Comparison of ENCODE assay signal across 14 mouse cellular contexts in genomic region chr8:121934923-121935322, GRCm38 (mm10). TPM values are rescaled to one million over a fixed set of nuclear protein-coding genes. Genes with fewer than 3 reads are reported as not detected.
DNase-seq lines count a peak whose midpoint lies in the region; ATAC-seq lines count a peak whose summit lies in the region.
"Had no signal": no experiment of that assay in that cellular context is flagged by ENCODE, and none has a peak within 500 bp of the region (broad histone marks: within the 10 kb centered on the region; RNA-seq: fewer than 3 reads in every experiment).

No protein-coding gene starts in this region.

- H3K9me3 ChIP-seq in hindbrain, embryonic 10.5 days, result no peaks in the 10 kb centered on the region
- no peaks in the 10 kb centered on the region for H3K9me3 ChIP-seq in hindbrain, embryonic 11.5 days (ENCODE audit: control insufficient read depth, low read length)
- H3K9me3 ChIP-seq in forebrain, embryonic 10.5 days, result no peaks in the 10 kb centered on the region
- H3K9me3 ChIP-seq in hindbrain, embryonic 14.5 days (ENCODE audit: control insufficient read depth, low read length), result no peaks in the 10 kb centered on the region
- H3K9me3 ChIP-seq in midbrain, embryonic 14.5 days (ENCODE audit: control insufficient read depth, low read length), result no peaks in the 10 kb centered on the region

- H3K27me3 ChIP-seq in hindbrain, embryonic 10.5 days (ENCODE audit: insufficient read depth, poor library complexity, severe bottlenecking), result no peaks in the 10 kb centered on the region
- no peaks in the 10 kb centered on the region for H3K27me3 ChIP-seq in hindbrain, embryonic 11.5 days (ENCODE audit: control insufficient read depth, insufficient read depth, low read length)
- H3K27me3 ChIP-seq in forebrain, embryonic 10.5 days (ENCODE audit: poor library complexity, severe bottlenecking), result no peaks in the 10 kb centered on the region
- H3K27me3 ChIP-seq in hindbrain, embryonic 14.5 days (ENCODE audit: control insufficient read depth, insufficient read depth, low read length), result no peaks in the 10 kb centered on the region
- no peaks in the 10 kb centered on the region for H3K27me3 ChIP-seq in midbrain, embryonic 14.5 days (ENCODE audit: control insufficient read depth, insufficient read depth, low read length)

- DNase-seq in hindbrain, embryonic 10.5 days (ENCODE audit: low spot score), result no peak
- DNase-seq in hindbrain, embryonic 11.5 days (ENCODE audit: low spot score), result no peak
- DNase-seq in forebrain, embryonic 10.5 days (ENCODE audit: extremely low spot score, low spot score), result no peak
- DNase-seq in hindbrain, embryonic 14.5 days (ENCODE audit: low spot score), result no peak
- DNase-seq in midbrain, embryonic 14.5 days, result peak; percentile 34
- no peak for DNase-seq in kidney, postnatal 4 days
- DNase-seq in adrenal gland, postnatal 25 days, result no peak
- no peak for DNase-seq in layer of hippocampus, adult 11-12 months (ENCODE audit: low spot score)

- H3K27ac ChIP-seq in hindbrain, embryonic 10.5 days, result peak overlapping the region; percentile 54
- no peak overlapping the region for H3K27ac ChIP-seq in hindbrain, embryonic 11.5 days (ENCODE audit: low read depth, low read length)
- peak overlapping the region; percentile 70; the same call in 1 of the 2 replicates for H3K27ac ChIP-seq in forebrain, embryonic 10.5 days
- H3K27ac ChIP-seq in hindbrain, embryonic 14.5 days, result peak overlapping the region; percentile 85
- peak overlapping the region; percentile 81 for H3K27ac ChIP-seq in midbrain, embryonic 14.5 days (replicated peaks; ENCODE audit: low read depth, low read length)

- H3K4me1 ChIP-seq in hindbrain, embryonic 10.5 days (replicated peaks), result peaks cover 26% of the 10 kb centered on the region
- no peaks in the 10 kb centered on the region for H3K4me1 ChIP-seq in hindbrain, embryonic 11.5 days (replicated peaks; ENCODE audit: control insufficient read depth, insufficient read depth, low read length)
- peaks cover 23% of the 10 kb centered on the region for H3K4me1 ChIP-seq in forebrain, embryonic 10.5 days
- peaks cover 22% of the 10 kb centered on the region for H3K4me1 ChIP-seq in hindbrain, embryonic 14.5 days (replicated peaks; ENCODE audit: control insufficient read depth, insufficient read depth, low read length)
- H3K4me1 ChIP-seq in midbrain, embryonic 14.5 days (ENCODE audit: control insufficient read depth, insufficient read depth, low read length), result peaks cover 15% of the 10 kb centered on the region

- no peak for ATAC-seq in hindbrain, embryonic 11.5 days (ENCODE audit: low FRiP score)
- peak; percentile 29; the same call in 1 of the 2 replicates for ATAC-seq in hindbrain, embryonic 14.5 days (ENCODE audit: low FRiP score)
- no peak for ATAC-seq in midbrain, embryonic 14.5 days (ENCODE audit: low FRiP score, low TSS enrichment)
- ATAC-seq: activated CD4-positive, CD25-positive, alpha-beta regulatory T cell, adult 4 months had no signal

- H3K36me3 ChIP-seq in hindbrain, embryonic 10.5 days, result no peaks in the 10 kb centered on the region
- no peaks in the 10 kb centered on the region for H3K36me3 ChIP-seq in hindbrain, embryonic 11.5 days (ENCODE audit: control insufficient read depth, insufficient read depth, low read length)
- no peaks in the 10 kb centered on the region for H3K36me3 ChIP-seq in forebrain, embryonic 10.5 days (replicated peaks)
- H3K36me3 ChIP-seq in hindbrain, embryonic 14.5 days (replicated peaks; ENCODE audit: control insufficient read depth, insufficient read depth), result no peaks in the 10 kb centered on the region
- no peaks in the 10 kb centered on the region for H3K36me3 ChIP-seq in midbrain, embryonic 14.5 days (ENCODE audit: control insufficient read depth, insufficient read depth, low read length)

- no peak overlapping the region for H3K4me2 ChIP-seq in hindbrain, embryonic 11.5 days (replicated peaks; ENCODE audit: low read depth, low read length)
- H3K4me2 ChIP-seq in hindbrain, embryonic 14.5 days (replicated peaks), result no peak overlapping the region
- H3K4me2 ChIP-seq in midbrain, embryonic 14.5 days (ENCODE audit: low read length), result peak overlapping the region; percentile 11; the same call in 1 of the 2 replicates

- H3K9ac ChIP-seq in hindbrain, embryonic 11.5 days (ENCODE audit: low read depth, low read length), result no peak overlapping the region
- no peak overlapping the region for H3K9ac ChIP-seq in hindbrain, embryonic 14.5 days
- no peak overlapping the region for H3K9ac ChIP-seq in midbrain, embryonic 14.5 days (replicated peaks; ENCODE audit: low read length)

- no peak overlapping the region for H3K4me3 ChIP-seq in hindbrain, embryonic 10.5 days
- H3K4me3 ChIP-seq in hindbrain, embryonic 11.5 days (ENCODE audit: low read depth, low read length), result no peak overlapping the region
- H3K4me3 ChIP-seq in forebrain, embryonic 10.5 days, result no peak overlapping the region
- H3K4me3 ChIP-seq in hindbrain, embryonic 14.5 days (replicated peaks; ENCODE audit: low read length), result no peak overlapping the region
- H3K4me3 ChIP-seq in midbrain, embryonic 14.5 days (replicated peaks; ENCODE audit: low read depth, low read length), result no peak overlapping the region

RNA-seq across cellular contexts. Expression of gene Car5a, which starts 9.8 kb away (rescaled TPM):
- 0.12 and 0.17 TPM in 2 replicates for polyA plus RNA-seq in hindbrain, embryonic 10.5 days (2016; fragmentation: Nextera tagmentation; extraction: Ambion mirVana)
- polyA plus RNA-seq in hindbrain, embryonic 11.5 days (2014; fragmentation: Nextera tagmentation; extraction: Ambion mirVana), result 0.15 TPM in 1 of 2 replicates, not detected in the other
- polyA plus RNA-seq in forebrain, embryonic 10.5 days (2016; fragmentation: Nextera tagmentation; extraction: Ambion mirVana), result not detected in 2 replicates
- polyA plus RNA-seq in hindbrain, embryonic 14.5 days (2014; fragmentation: Nextera tagmentation; extraction: Ambion mirVana), result not detected in 2 replicates
- not detected in 2 replicates for polyA plus RNA-seq in midbrain, embryonic 14.5 days (2014; fragmentation: Nextera tagmentation; extraction: Ambion mirVana)
- 1.6 TPM in 1 of 2 replicates, not detected in the other for total RNA-seq in adrenal gland, postnatal 25 days (2021)
- total RNA-seq: gastrocnemius, postnatal 14 days; heart, postnatal 10 days; layer of hippocampus, postnatal 10 days had no signal
- polyA plus RNA-seq: C2C12; stomach, embryonic 14.5 days had no signal

RNA-seq across cellular contexts. Expression of gene Banp, which starts 14.6 kb away (rescaled TPM):
- 56.9 and 64.5 TPM in 2 replicates for polyA plus RNA-seq in hindbrain, embryonic 10.5 days (2016; fragmentation: Nextera tagmentation; extraction: Ambion mirVana)
- 50.8 and 51.8 TPM in 2 replicates for polyA plus RNA-seq in hindbrain, embryonic 11.5 days (2014; fragmentation: Nextera tagmentation; extraction: Ambion mirVana)
- polyA plus RNA-seq in forebrain, embryonic 10.5 days (2016; fragmentation: Nextera tagmentation; extraction: Ambion mirVana), result 44.1 and 56.4 TPM in 2 replicates
- polyA plus RNA-seq in hindbrain, embryonic 14.5 days (2014; fragmentation: Nextera tagmentation; extraction: Ambion mirVana), result 37.8 and 50.5 TPM in 2 replicates
- polyA plus RNA-seq in midbrain, embryonic 14.5 days (2014; fragmentation: Nextera tagmentation; extraction: Ambion mirVana), result 47.7 and 48.7 TPM in 2 replicates
- total RNA-seq in adrenal gland, postnatal 25 days (2021), result 33.2 and 35.7 TPM in 2 replicates

RNA-seq across cellular contexts. Expression of gene Slc7a5, which starts 27.4 kb away (rescaled TPM):
- polyA plus RNA-seq in hindbrain, embryonic 10.5 days (2016; fragmentation: Nextera tagmentation; extraction: Ambion mirVana), result 27.2 and 27.6 TPM in 2 replicates
- 23.3 and 29.9 TPM in 2 replicates for polyA plus RNA-seq in hindbrain, embryonic 11.5 days (2014; fragmentation: Nextera tagmentation; extraction: Ambion mirVana)
- polyA plus RNA-seq in forebrain, embryonic 10.5 days (2016; fragmentation: Nextera tagmentation; extraction: Ambion mirVana), result 27.4 and 30.5 TPM in 2 replicates
- polyA plus RNA-seq in hindbrain, embryonic 14.5 days (2014; fragmentation: Nextera tagmentation; extraction: Ambion mirVana), result 57.3 and 65.0 TPM in 2 replicates
- polyA plus RNA-seq in midbrain, embryonic 14.5 days (2014; fragmentation: Nextera tagmentation; extraction: Ambion mirVana), result 42.0 and 54.0 TPM in 2 replicates
- total RNA-seq in adrenal gland, postnatal 25 days (2021), result 56.6 and 57.8 TPM in 2 replicates
